Mouse (Mus musculus) intestine, embryonic 14.5 days (tissue): ENCODE measurements around the gene Zfp938. TPM values are rescaled to one million over a fixed set of nuclear protein-coding genes. Genes with fewer than 3 reads are reported as not detected.

ENCODE experiments used
- ATAC-seq: fragments of 200-750 bp; cut with Nextera tagmentation; replicated peaks from 2 replicates; pipeline ENCODE4 v1.8.0; 2017; ENCODE audit warnings: low read depth, moderate number of reproducible peaks, moderate TSS enrichment, moderate library complexity; ENCODE audit not compliant: low FRiP score, low TSS enrichment
- DNase-seq: peaks from one replicate; pipeline ENCODE4 v3.0.0-alpha.2; 2018; ENCODE audit warnings: low spot score
- H3K27ac ChIP-seq: fragments of 300-500 bp; sonication (generic); 2 replicates; pipeline ENCODE4 v1.5.1; 2014; ENCODE audit warnings: low read depth, mild to moderate bottlenecking, control low read depth
- H3K27me3 ChIP-seq: fragments of 300-500 bp; sonication (generic); replicated peaks from 2 replicates; pipeline ENCODE4 v1.6.1; 2014; ENCODE audit warnings: low read length, control low read depth; ENCODE audit not compliant: control insufficient read depth, insufficient read depth
- H3K36me3 ChIP-seq: fragments of 300-500 bp; sonication (generic); 2 replicates; pipeline ENCODE4 v1.6.1; 2014; ENCODE audit warnings: low read length, control low read depth; ENCODE audit not compliant: control insufficient read depth, insufficient read depth
- H3K4me1 ChIP-seq: fragments of 300-500 bp; sonication (generic); replicated peaks from 2 replicates; pipeline ENCODE4 v1.6.1; 2014; ENCODE audit warnings: low read length, control low read depth, mixed read lengths; ENCODE audit not compliant: control insufficient read depth, insufficient read depth
- H3K4me2 ChIP-seq: fragments of 300-500 bp; sonication (generic); 2 replicates; pipeline ENCODE4 v1.6.1; 2014; ENCODE audit warnings: low read length
- H3K4me3 ChIP-seq: fragments of 300-500 bp; sonication (generic); 2 replicates; pipeline ENCODE4 v1.5.1; 2014; ENCODE audit warnings: low read depth, low read length, control low read depth, mixed read lengths
- H3K9ac ChIP-seq: fragments of 300-500 bp; sonication (generic); 2 replicates; pipeline ENCODE4 v1.6.1; 2014; ENCODE audit warnings: mild to moderate bottlenecking, low read length
- H3K9me3 ChIP-seq: fragments of 300-500 bp; sonication (generic); 2 replicates; pipeline ENCODE4 v1.6.1; 2016; ENCODE audit warnings: low read length, control low read depth; ENCODE audit not compliant: control insufficient read depth
- WGBS: fragments of 180-500 bp; shearing (Covaris S2); extraction: QIAGEN DNeasy Blood & Tissue Kit; methylation state at CpG from one replicate; pipeline ENCODE4 v1.1.7; 2014; 5-methylcytosine and 5-hydroxymethylcytosine counted together
- polyA plus RNA-seq: library from polyadenylated mRNA; unstranded; fragments of >200 nt; fragmentation: Nextera tagmentation; extraction: Ambion mirVana; gene quantifications from 2 replicates; pipeline ENCODE4 v1.2.1, GENCODE M21; 2014

Zfp938 gene
- 13.0 and 15.9 TPM in 2 replicates for polyA plus RNA-seq

- Histone ChIP-seq H3K27ac (peak within 1 kb of the TSS; percentile 76), H3K9ac (peak within 1 kb of the TSS; percentile 62), H3K4me2 (peak within 1 kb of the TSS; percentile 66), H3K27me3 (no peaks in the 10 kb centered on the region), H3K4me3 (peak within 1 kb of the TSS; percentile 64), H3K4me1 (peaks cover 3% of the 10 kb centered on the region; the same call in 1 of the 2 replicates), H3K9me3 (peaks cover 10% of the 10 kb centered on the region; the same call in 1 of the 2 replicates), H3K36me3 (no peaks in the 10 kb centered on the region)
- 2% methylated on average over 27 of the region's 27 CpGs for WGBS
- peak; percentile 85 for DNase-seq
- peak; percentile 100 for ATAC-seq
These were observed at the start of gene Zfp938 for GRCm38 (mm10) chr10:82240742-82241400. Gene Zfp938 (minus strand): TSS chr10:82241280.

GRCm38 (mm10) chr10:82257331-82257730 lies 16.3 kb upstream of the Zfp938 start:
- Histone ChIP-seq H3K4me3 (no peak overlapping the region), H3K9me3 (no peaks in the 10 kb centered on the region), H3K27ac (no peak overlapping the region), H3K4me2 (no peak overlapping the region), H3K9ac (no peak overlapping the region), H3K36me3 (no peaks in the 10 kb centered on the region), H3K4me1 (no peaks in the 10 kb centered on the region), H3K27me3 (no peaks in the 10 kb centered on the region)
- DNase-seq (no peak), ATAC-seq (no peak)
- 84% methylated on average over 2 of the region's 2 CpGs for WGBS

GRCm38 (mm10) chr10:82245021-82245420 lies 3.9 kb upstream of the Zfp938 start:
- Histone ChIP-seq H3K4me3 (no peak overlapping the region), H3K9ac (no peak overlapping the region), H3K9me3 (no peaks in the 10 kb centered on the region), H3K4me2 (no peak overlapping the region), H3K27ac (no peak overlapping the region), H3K4me1 (no peaks in the 10 kb centered on the region; the same call in 1 of the 2 replicates), H3K27me3 (no peaks in the 10 kb centered on the region), H3K36me3 (no peaks in the 10 kb centered on the region)
- no peak for ATAC-seq
- no peak for DNase-seq

- WGBS = 64% methylated on average over 5 of the region's 5 CpGs
- Histone ChIP-seq H3K36me3 (no peaks in the 10 kb centered on the region), H3K9ac (peak overlapping the region; percentile 62; the same call in 1 of the 2 replicates), H3K27me3 (no peaks in the 10 kb centered on the region), H3K27ac (no peak overlapping the region), H3K4me3 (peak overlapping the region; percentile 64), H3K4me1 (peaks cover 3% of the 10 kb centered on the region; the same call in 1 of the 2 replicates), H3K4me2 (peak overlapping the region; percentile 66), H3K9me3 (peaks cover 7% of the 10 kb centered on the region; the same call in 1 of the 2 replicates)
- no peak for ATAC-seq
- no peak for DNase-seq
These were observed 315 bp upstream of the Zfp938 start for GRCm38 (mm10) chr10:82241401-82241788.

- Histone ChIP-seq H3K4me1 (0 out of 2 replicates have a peak, but pooled peaks cover 5% of the 10 kb centered on the region), H3K9ac (peak overlapping the region; percentile 76), H3K27ac (peak overlapping the region; percentile 98), H3K27me3 (no peaks in the 10 kb centered on the region), H3K36me3 (no peaks in the 10 kb centered on the region), H3K4me2 (peak overlapping the region; percentile 59), H3K4me3 (peak overlapping the region; percentile 74), H3K9me3 (no peaks in the 10 kb centered on the region)
- 5% methylated on average over 47 of the region's 47 CpGs for WGBS
- ATAC-seq (peak; percentile 100), DNase-seq (peak; percentile 93)
These were observed 62.6 kb downstream of the Zfp938 start for GRCm38 (mm10) chr10:82178257-82179064.

Other genes starting within 250 kb of the Zfp938 start
- gene Zfp873, start 193.2 kb downstream of the Zfp938 start, polyA plus RNA-seq = 13.4 and 14.6 TPM in 2 replicates
- gene BC024063, start 157.9 kb downstream of the Zfp938 start, polyA plus RNA-seq = 5.0 and 5.4 TPM in 2 replicates
- gene AU041133, start 113.3 kb downstream of the Zfp938 start, polyA plus RNA-seq = 7.3 and 8.1 TPM in 2 replicates
- not detected in 2 replicates for gene 4932415D10Rik, start 75.3 kb upstream of the Zfp938 start, polyA plus RNA-seq
- gene Gm4924, start 113.0 kb upstream of the Zfp938 start, polyA plus RNA-seq = 8.2 and 10.8 TPM in 2 replicates